Mouse (Mus musculus): ENCODE results near the gene Slc30a3.

DNA sequence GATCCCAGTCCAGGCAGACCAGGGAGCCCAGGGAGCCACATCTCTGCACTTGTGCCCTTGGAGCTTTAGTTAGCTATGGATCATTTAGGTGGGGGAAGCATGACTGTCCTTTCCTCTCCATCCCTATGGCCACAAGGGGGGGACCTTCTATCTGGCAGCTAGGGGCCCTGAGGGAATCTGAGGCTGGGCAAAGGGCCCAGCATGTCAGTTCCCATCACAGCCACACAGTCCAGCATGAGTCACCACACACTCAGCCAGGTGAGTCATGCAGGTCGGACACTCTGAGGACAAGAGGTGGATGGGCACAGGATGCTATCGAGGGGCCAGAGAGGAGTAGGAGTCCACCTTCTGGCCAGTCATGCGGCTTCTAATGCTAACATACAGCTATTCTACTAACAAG lies 43.7 kb upstream of the Slc30a3 start:
- TF ChIP-seq CTCF (IDR thresholded peaks at IDR 0.05; ENCODE audit: low read depth, low read length) = peak; percentile 7
- TF ChIP-seq POLR2A (IDR thresholded peaks at IDR 0.05; ENCODE audit: insufficient read depth, low read length) = no peak

Measured in ES-Bruce4 (cell line).